ENCODE assay signal across 11 mouse cellular contexts in the genomic region with DNA sequence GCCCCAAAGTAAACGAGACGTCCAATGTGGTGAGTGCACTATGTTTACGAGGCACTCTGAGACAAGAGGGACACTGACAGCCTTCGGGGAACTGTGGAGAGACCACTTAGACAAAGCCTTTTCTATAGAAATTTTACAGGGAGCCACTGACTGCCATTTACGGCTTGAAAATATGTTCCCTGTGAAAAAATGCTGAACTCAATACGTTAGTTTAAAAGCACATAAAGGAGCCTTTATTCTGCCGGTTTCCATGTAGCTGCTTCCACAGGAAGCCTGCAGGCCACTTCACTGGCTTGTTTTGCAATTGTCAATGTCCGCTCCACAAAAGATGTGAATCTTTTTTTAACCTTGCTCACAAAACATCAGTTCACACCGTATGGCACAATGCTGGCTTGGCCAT.
A peak's percentile ranks its signal among the peaks of the same experiment; 100 is the strongest.
DNase-seq lines count a peak whose midpoint lies in the region; ATAC-seq and TF ChIP-seq lines count a peak whose summit lies in the region.
"Had no signal": no experiment of that assay in that cellular context is flagged by ENCODE, and none has a peak within 500 bp of the region (broad histone marks: within the 10 kb centered on the region; RNA-seq: fewer than 3 reads in every experiment).

No protein-coding gene starts in this region.

- TF ChIP-seq CTCF in midbrain, postnatal 0 days (IDR thresholded peaks at IDR 0.05): no peak
- no peak for TF ChIP-seq CTCF in hindbrain, postnatal 0 days (IDR thresholded peaks at IDR 0.05; ENCODE audit: low read depth)
- no peak for TF ChIP-seq CTCF in stomach, postnatal 0 days (IDR thresholded peaks at IDR 0.05; ENCODE audit: low read depth)

- no peak for TF ChIP-seq EP300 in stomach, postnatal 0 days (optimal IDR thresholded peaks at IDR 0.05)

- H3K27ac ChIP-seq in forebrain, embryonic 10.5 days: peak overlapping the region; percentile 31; the same call in 1 of the 2 replicates
- no peak overlapping the region for H3K27ac ChIP-seq in forebrain, embryonic 15.5 days (replicated peaks)
- H3K27ac ChIP-seq in midbrain, embryonic 15.5 days: peak overlapping the region; percentile 44
- H3K27ac ChIP-seq in midbrain, postnatal 0 days (ENCODE audit: low read depth, low read length): no peak overlapping the region
- H3K27ac ChIP-seq in hindbrain, postnatal 0 days: 0 out of 2 replicates have a peak overlapping the region, but pooled peaks have one; percentile 22
- H3K27ac ChIP-seq in stomach, postnatal 0 days (replicated peaks): peak overlapping the region; percentile 50; the same call in 1 of the 2 replicates
- H3K27ac ChIP-seq: heart, adult 2 months; kidney, embryonic 15.5 days had no signal

- no peaks in the 10 kb centered on the region for H3K36me3 ChIP-seq in forebrain, embryonic 10.5 days (replicated peaks)
- H3K36me3 ChIP-seq in forebrain, embryonic 15.5 days: no peaks in the 10 kb centered on the region
- no peaks in the 10 kb centered on the region for H3K36me3 ChIP-seq in midbrain, embryonic 15.5 days (replicated peaks)
- H3K36me3 ChIP-seq in midbrain, postnatal 0 days (ENCODE audit: insufficient read depth, low read length): no peaks in the 10 kb centered on the region
- no peaks in the 10 kb centered on the region for H3K36me3 ChIP-seq in hindbrain, postnatal 0 days (ENCODE audit: insufficient read depth, low read length)
- H3K36me3 ChIP-seq in stomach, postnatal 0 days (ENCODE audit: control insufficient read depth, insufficient read depth, low read length): no peaks in the 10 kb centered on the region; the same call in 1 of the 2 replicates
- H3K36me3 ChIP-seq: kidney, embryonic 15.5 days had no signal

- H3K9me3 ChIP-seq in forebrain, embryonic 10.5 days: no peaks in the 10 kb centered on the region
- no peaks in the 10 kb centered on the region for H3K9me3 ChIP-seq in forebrain, embryonic 15.5 days
- no peaks in the 10 kb centered on the region for H3K9me3 ChIP-seq in midbrain, embryonic 15.5 days
- no peaks in the 10 kb centered on the region for H3K9me3 ChIP-seq in midbrain, postnatal 0 days (ENCODE audit: low read length)
- H3K9me3 ChIP-seq in hindbrain, postnatal 0 days (ENCODE audit: low read length): no peaks in the 10 kb centered on the region
- no peaks in the 10 kb centered on the region for H3K9me3 ChIP-seq in stomach, postnatal 0 days (ENCODE audit: control insufficient read depth, low read length)
- H3K9me3 ChIP-seq: kidney, embryonic 15.5 days had no signal

- peaks cover 18% of the 10 kb centered on the region for H3K4me1 ChIP-seq in forebrain, embryonic 10.5 days
- H3K4me1 ChIP-seq in forebrain, embryonic 15.5 days: peaks cover 10% of the 10 kb centered on the region
- H3K4me1 ChIP-seq in midbrain, embryonic 15.5 days: peaks cover 15% of the 10 kb centered on the region; the same call in 1 of the 2 replicates
- H3K4me1 ChIP-seq in midbrain, postnatal 0 days (ENCODE audit: insufficient read depth, low read length): no peaks in the 10 kb centered on the region
- H3K4me1 ChIP-seq in hindbrain, postnatal 0 days (ENCODE audit: insufficient read depth, low read length): no peaks in the 10 kb centered on the region
- H3K4me1 ChIP-seq in stomach, postnatal 0 days (replicated peaks; ENCODE audit: control insufficient read depth, insufficient read depth): no peaks in the 10 kb centered on the region

- H3K9ac ChIP-seq in forebrain, embryonic 15.5 days (replicated peaks): no peak overlapping the region
- H3K9ac ChIP-seq in midbrain, embryonic 15.5 days: no peak overlapping the region
- H3K9ac ChIP-seq in midbrain, postnatal 0 days (replicated peaks; ENCODE audit: low read length, poor library complexity, severe bottlenecking): no peak overlapping the region
- H3K9ac ChIP-seq in hindbrain, postnatal 0 days (replicated peaks; ENCODE audit: low read length): no peak overlapping the region
- no peak overlapping the region for H3K9ac ChIP-seq in stomach, postnatal 0 days (ENCODE audit: low read length)
- H3K9ac ChIP-seq: kidney, embryonic 15.5 days had no signal

- no peak overlapping the region for H3K4me2 ChIP-seq in forebrain, embryonic 15.5 days (replicated peaks)
- no peak overlapping the region for H3K4me2 ChIP-seq in midbrain, embryonic 15.5 days
- no peak overlapping the region for H3K4me2 ChIP-seq in midbrain, postnatal 0 days (ENCODE audit: low read depth, low read length, poor library complexity, severe bottlenecking)
- H3K4me2 ChIP-seq in hindbrain, postnatal 0 days (ENCODE audit: low read depth, low read length): no peak overlapping the region
- H3K4me2 ChIP-seq in stomach, postnatal 0 days (replicated peaks; ENCODE audit: low read depth): no peak overlapping the region
- H3K4me2 ChIP-seq: kidney, embryonic 15.5 days had no signal

- WGBS in forebrain, embryonic 10.5 days: 48% methylated on average over 9 of the region's 9 CpGs
- 15% methylated on average over 9 of the region's 9 CpGs for WGBS in forebrain, embryonic 15.5 days
- WGBS in midbrain, embryonic 15.5 days: 33% methylated on average over 9 of the region's 9 CpGs
- WGBS in midbrain, postnatal 0 days: 36% methylated on average over 9 of the region's 9 CpGs
- WGBS in hindbrain, postnatal 0 days: 53% methylated on average over 9 of the region's 9 CpGs
- 28% methylated on average over 9 of the region's 9 CpGs for WGBS in stomach, postnatal 0 days

- no peaks in the 10 kb centered on the region; the same call in 1 of the 2 replicates for H3K27me3 ChIP-seq in forebrain, embryonic 10.5 days (ENCODE audit: poor library complexity, severe bottlenecking)
- H3K27me3 ChIP-seq in forebrain, embryonic 15.5 days: no peaks in the 10 kb centered on the region
- no peaks in the 10 kb centered on the region for H3K27me3 ChIP-seq in midbrain, embryonic 15.5 days (replicated peaks)
- H3K27me3 ChIP-seq in midbrain, postnatal 0 days (ENCODE audit: insufficient read depth, low read length): no peaks in the 10 kb centered on the region
- no peaks in the 10 kb centered on the region for H3K27me3 ChIP-seq in hindbrain, postnatal 0 days (ENCODE audit: insufficient read depth, low read length)
- H3K27me3 ChIP-seq in stomach, postnatal 0 days (ENCODE audit: control insufficient read depth, insufficient read depth, low read length): no peaks in the 10 kb centered on the region
- H3K27me3 ChIP-seq: kidney, embryonic 15.5 days had no signal

- no peak for ATAC-seq in forebrain, embryonic 15.5 days (replicated peaks)
- ATAC-seq in midbrain, embryonic 15.5 days (replicated peaks): no peak
- no peak for ATAC-seq in midbrain, postnatal 0 days (ENCODE audit: low FRiP score)
- no peak for ATAC-seq in hindbrain, postnatal 0 days
- no peak for ATAC-seq in stomach, postnatal 0 days (ENCODE audit: low FRiP score, low TSS enrichment)
- ATAC-seq in erythroblast, adult 5-6 weeks (replicated peaks; ENCODE audit: low FRiP score, poor library complexity, severe bottlenecking): no peak
- ATAC-seq: lung, postnatal 0 days had no signal

- DNase-seq in forebrain, embryonic 10.5 days (ENCODE audit: extremely low spot score, low spot score): no peak
- DNase-seq in midbrain, postnatal 0 days (ENCODE audit: low spot score): no peak
- no peak for DNase-seq in hindbrain, postnatal 0 days (ENCODE audit: low spot score)
- DNase-seq in stomach, postnatal 0 days (ENCODE audit: low spot score): no peak
- DNase-seq in layer of hippocampus, adult 11-12 months (ENCODE audit: low spot score): no peak
- DNase-seq: heart, adult 2 months had no signal

- no peak overlapping the region for H3K4me3 ChIP-seq in forebrain, embryonic 10.5 days
- no peak overlapping the region for H3K4me3 ChIP-seq in forebrain, embryonic 15.5 days
- no peak overlapping the region for H3K4me3 ChIP-seq in midbrain, embryonic 15.5 days
- no peak overlapping the region for H3K4me3 ChIP-seq in midbrain, postnatal 0 days (ENCODE audit: low read depth, low read length)
- H3K4me3 ChIP-seq in hindbrain, postnatal 0 days (ENCODE audit: low read length): no peak overlapping the region
- no peak overlapping the region for H3K4me3 ChIP-seq in stomach, postnatal 0 days (ENCODE audit: low read depth, low read length)
- H3K4me3 ChIP-seq: heart, adult 2 months; kidney, embryonic 15.5 days had no signal

Comparison
In these comparisons a context has a peak if more than half of its experiments do, and no peak if none do; other contexts are left out.
1. H3K27ac ChIP-seq: peak in forebrain, embryonic 10.5 days (single experiment), midbrain, embryonic 15.5 days (single experiment), hindbrain, postnatal 0 days (single experiment) and stomach, postnatal 0 days (single experiment); none in forebrain, embryonic 15.5 days (single experiment) and midbrain, postnatal 0 days (single experiment).